Mouse (Mus musculus) bone marrow, adult 2 months (tissue): Measurements from ENCODE around the gene Spata2.

Experiments used
- CTCF ChIP-seq: fragments of 200-500 bp; IDR thresholded peaks from 2 replicates; pipeline ENCODE4 v1.5.1; 2011; ENCODE audit warnings: low read length, control low read depth; ENCODE audit not compliant: control insufficient read depth, insufficient read depth
- POLR2A ChIP-seq: fragments of 200-500 bp; IDR thresholded peaks from 2 replicates; pipeline ENCODE4 v1.6.1; 2011; ENCODE audit warnings: low read depth, mild to moderate bottlenecking, control low read depth, low read length, borderline replicate concordance; ENCODE audit not compliant: control insufficient read depth

GRCm38 (mm10) chr2:167533880-167534279 lies 41.2 kb upstream of the Spata2 start:
- TF ChIP-seq CTCF (no peak), POLR2A (no peak)
